Comparison of ENCODE assay signal across 8 mouse cellular contexts in the genomic region with DNA sequence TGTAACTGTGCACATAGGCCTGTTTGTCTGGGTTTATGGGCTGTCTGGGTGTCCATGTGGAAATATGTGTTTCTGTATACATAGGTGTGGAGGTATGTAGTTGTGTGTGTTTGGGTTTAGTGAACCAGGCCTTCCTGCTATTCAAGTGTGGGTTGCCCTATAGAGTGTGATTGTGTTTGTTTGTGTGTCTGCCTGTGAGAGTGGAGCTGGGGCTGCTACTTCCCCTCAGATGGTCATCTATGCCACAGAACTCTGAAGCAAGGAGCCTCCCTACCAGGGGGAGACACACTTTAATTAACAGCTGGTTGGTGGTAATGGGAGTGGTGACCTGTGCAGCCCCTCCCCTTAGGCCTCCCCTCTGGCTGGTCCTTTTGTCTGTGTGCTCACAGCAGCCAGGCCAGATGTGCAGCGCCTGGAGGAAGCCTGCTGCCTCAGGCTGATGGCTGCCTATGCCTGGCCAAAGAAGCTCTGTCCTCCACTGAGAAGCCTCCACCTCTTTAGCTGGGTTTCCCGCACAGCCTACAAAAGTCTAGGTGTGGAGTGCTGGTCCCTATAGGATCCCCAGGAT. TPM values are rescaled to one million over a fixed set of nuclear protein-coding genes. Genes with fewer than 3 reads are reported as not detected.
DNase-seq lines count a peak whose midpoint lies in the region; ATAC-seq and TF ChIP-seq lines count a peak whose summit lies in the region.

No protein-coding gene starts in this region.

- intact Hi-C loops in gastrocnemius, adult 2 months (cut with DNase I): no loop called here
- intact Hi-C loops in heart, postnatal 14 days (cut with DNase I): no loop called here

- H3K27ac ChIP-seq in gastrocnemius, adult 2 months: peak overlapping the region; percentile 89
- peak overlapping the region; percentile 78 for H3K27ac ChIP-seq in embryonic facial prominence, embryonic 11.5 days (replicated peaks; ENCODE audit: low read depth, low read length)
- peak overlapping the region; percentile 39; the same call in 1 of the 2 replicates for H3K27ac ChIP-seq in liver, embryonic 13.5 days
- H3K27ac ChIP-seq in neural tube, embryonic 12.5 days: no peak overlapping the region

- peak; percentile 42 for DNase-seq in gastrocnemius, adult 2 months
- DNase-seq in gastrocnemius, adult 8-10 months (ENCODE audit: low spot score in 2 of 2): no peak
- peak; percentile 60 for DNase-seq in embryonic facial prominence, embryonic 11.5 days (ENCODE audit: low spot score)
- DNase-seq in heart, postnatal 14 days: peak; percentile 55 to 56
- no peak for DNase-seq in liver, embryonic 13.5 days
- no peak for DNase-seq in adrenal gland, postnatal 4 days (ENCODE audit: low spot score in 2 of 2)

- no peaks in the 10 kb centered on the region for H3K9me3 ChIP-seq in embryonic facial prominence, embryonic 11.5 days (replicated peaks; ENCODE audit: control insufficient read depth, low read length)
- no peaks in the 10 kb centered on the region for H3K9me3 ChIP-seq in liver, embryonic 13.5 days (replicated peaks)
- H3K9me3 ChIP-seq in neural tube, embryonic 12.5 days: no peaks in the 10 kb centered on the region

- H3K4me2 ChIP-seq in embryonic facial prominence, embryonic 11.5 days (ENCODE audit: low read depth, low read length): peak overlapping the region; percentile 75
- peak overlapping the region; percentile 72 for H3K4me2 ChIP-seq in liver, embryonic 13.5 days
- H3K4me2 ChIP-seq in neural tube, embryonic 12.5 days (replicated peaks): peak overlapping the region; percentile 74

- WGBS in embryonic facial prominence, embryonic 11.5 days: 0% methylated on average over 2 of the region's 2 CpGs
- WGBS in liver, embryonic 13.5 days (ENCODE audit: insufficient replicate concordance): 28% methylated on average over 2 of the region's 2 CpGs
- 0% methylated on average over 2 of the region's 2 CpGs for whole genome bisulfite sequencing in neural tube, embryonic 12.5 days

- H3K36me3 ChIP-seq in embryonic facial prominence, embryonic 11.5 days (replicated peaks; ENCODE audit: control insufficient read depth, insufficient read depth, low read depth, low read length): peaks cover 2% of the 10 kb centered on the region
- H3K36me3 ChIP-seq in liver, embryonic 13.5 days: peaks cover 9% of the 10 kb centered on the region; the same call in 1 of the 2 replicates
- H3K36me3 ChIP-seq in neural tube, embryonic 12.5 days: peaks cover 12% of the 10 kb centered on the region

- H3K9ac ChIP-seq in embryonic facial prominence, embryonic 11.5 days (replicated peaks; ENCODE audit: low read length): peak overlapping the region; percentile 80
- H3K9ac ChIP-seq in liver, embryonic 13.5 days: peak overlapping the region; percentile 60
- peak overlapping the region; percentile 65; the same call in 1 of the 2 replicates for H3K9ac ChIP-seq in neural tube, embryonic 12.5 days

- no peaks in the 10 kb centered on the region for H3K27me3 ChIP-seq in embryonic facial prominence, embryonic 11.5 days (ENCODE audit: control insufficient read depth, insufficient read depth, low read length)
- H3K27me3 ChIP-seq in liver, embryonic 13.5 days: 0 out of 2 replicates have a peak, but pooled peaks cover 6% of the 10 kb centered on the region
- H3K27me3 ChIP-seq in neural tube, embryonic 12.5 days (replicated peaks): no peaks in the 10 kb centered on the region

- TF ChIP-seq CTCF in gastrocnemius, adult 2 months (IDR thresholded peaks at IDR 0.05): no peak

- peak overlapping the region; percentile 77 for H3K4me3 ChIP-seq in gastrocnemius, adult 2 months
- peak overlapping the region; percentile 65 for H3K4me3 ChIP-seq in embryonic facial prominence, embryonic 11.5 days (ENCODE audit: low read depth, low read length)
- H3K4me3 ChIP-seq in liver, embryonic 13.5 days (replicated peaks): peak overlapping the region; percentile 62
- peak overlapping the region; percentile 61 for H3K4me3 ChIP-seq in neural tube, embryonic 12.5 days

- no peaks in the 10 kb centered on the region for H3K4me1 ChIP-seq in embryonic facial prominence, embryonic 11.5 days (ENCODE audit: control insufficient read depth, insufficient read depth, low read length)
- H3K4me1 ChIP-seq in liver, embryonic 13.5 days (replicated peaks): peaks cover 18% of the 10 kb centered on the region
- H3K4me1 ChIP-seq in neural tube, embryonic 12.5 days: peaks cover 15% of the 10 kb centered on the region

- ATAC-seq in embryonic facial prominence, embryonic 11.5 days (replicated peaks; ENCODE audit: insufficient number of reproducible peaks, low FRiP score, low TSS enrichment, low read depth): no peak; the same call in 1 of the 2 replicates
- peak; percentile 22; the same call in 1 of the 2 replicates for ATAC-seq in liver, embryonic 13.5 days (ENCODE audit: low read depth)
- ATAC-seq in neural tube, embryonic 12.5 days (ENCODE audit: low FRiP score, low read depth): peak; percentile 34
- no peak for ATAC-seq in inflammation-experienced regulatory T-cells, adult 6 months

RNA-seq across cellular contexts. Expression of gene Adamts10, which starts 0.9 kb away (rescaled TPM):
- 1 to 10 TPM; 7.4 TPM for total RNA-seq in gastrocnemius, adult 2 months (2021)
- total RNA-seq in gastrocnemius, adult 8-10 months (2022): 1 to 10 TPM; 2.6 to 5.4 (median 3.2) TPM
- 36.1 and 38.9 TPM in 2 replicates for polyA plus RNA-seq in embryonic facial prominence, embryonic 11.5 days (2014; fragmentation: Nextera tagmentation; extraction: Ambion mirVana)
- 10 to 100 TPM; 31.7 to 38.4 TPM for total RNA-seq in heart, postnatal 14 days (2021)
- polyA plus RNA-seq in liver, embryonic 13.5 days (2015; fragmentation: Nextera tagmentation; extraction: Ambion mirVana): 5.5 and 6.6 TPM in 2 replicates
- 46.6 and 52.1 TPM in 2 replicates for polyA plus RNA-seq in neural tube, embryonic 12.5 days (2016; fragmentation: Nextera tagmentation; extraction: Ambion mirVana)
- 10 to 100 TPM; 66.4 to 80.9 TPM for total RNA-seq in adrenal gland, postnatal 4 days (2021)
- 10 to 100 TPM; 47.1 to 61.9 (median 61.1) TPM for polyA plus RNA-seq in inflammation-experienced regulatory T-cells, adult 6 months (2017; shearing (Covaris generic))

RNA-seq across cellular contexts. Expression of gene Myo1f, which starts 30.6 kb away (rescaled TPM):
- total RNA-seq in gastrocnemius, adult 2 months (2021): under 1 TPM; 0.50 to 0.66 TPM
- 1 to 10 TPM in 1 of 4 experiments, under 1 TPM in 3; 0.07 to 2.0 (median 0.34) TPM for total RNA-seq in gastrocnemius, adult 8-10 months (2022)
- polyA plus RNA-seq in embryonic facial prominence, embryonic 11.5 days (2014; fragmentation: Nextera tagmentation; extraction: Ambion mirVana): 1.6 and 2.2 TPM in 2 replicates
- 1 to 10 TPM; 2.1 to 3.1 TPM for total RNA-seq in heart, postnatal 14 days (2021)
- polyA plus RNA-seq in liver, embryonic 13.5 days (2015; fragmentation: Nextera tagmentation; extraction: Ambion mirVana): 6.3 and 6.5 TPM in 2 replicates
- polyA plus RNA-seq in neural tube, embryonic 12.5 days (2016; fragmentation: Nextera tagmentation; extraction: Ambion mirVana): 2.0 and 2.6 TPM in 2 replicates
- 1 to 10 TPM; 3.0 to 3.6 TPM for total RNA-seq in adrenal gland, postnatal 4 days (2021)
- 100 to 1,000 TPM in 1 of 3 experiments, 10 to 100 TPM in 2; 48.8 to 258 (median 51.4) TPM for polyA plus RNA-seq in inflammation-experienced regulatory T-cells, adult 6 months (2017; shearing (Covaris generic))

Comparison
In these comparisons a context has a peak if more than half of its experiments do, and no peak if none do; other contexts are left out.
1. DNase-seq: peak in gastrocnemius, adult 2 months (single experiment), embryonic facial prominence, embryonic 11.5 days (single experiment) and heart, postnatal 14 days (2 of 2); none in gastrocnemius, adult 8-10 months (0 of 2), liver, embryonic 13.5 days (single experiment) and adrenal gland, postnatal 4 days (0 of 2).
2. ATAC-seq: peak in liver, embryonic 13.5 days (single experiment) and neural tube, embryonic 12.5 days (single experiment); none in embryonic facial prominence, embryonic 11.5 days (single experiment) and inflammation-experienced regulatory T-cells, adult 6 months (single experiment).
3. Peak in every context shown above with its lines, with median percentiles within 50 percentile points of each other: H3K4me3 ChIP-seq, H3K4me2 ChIP-seq and H3K9ac ChIP-seq.